Mouse (Mus musculus): ENCODE data around the gene Ankrd28.

DNA sequence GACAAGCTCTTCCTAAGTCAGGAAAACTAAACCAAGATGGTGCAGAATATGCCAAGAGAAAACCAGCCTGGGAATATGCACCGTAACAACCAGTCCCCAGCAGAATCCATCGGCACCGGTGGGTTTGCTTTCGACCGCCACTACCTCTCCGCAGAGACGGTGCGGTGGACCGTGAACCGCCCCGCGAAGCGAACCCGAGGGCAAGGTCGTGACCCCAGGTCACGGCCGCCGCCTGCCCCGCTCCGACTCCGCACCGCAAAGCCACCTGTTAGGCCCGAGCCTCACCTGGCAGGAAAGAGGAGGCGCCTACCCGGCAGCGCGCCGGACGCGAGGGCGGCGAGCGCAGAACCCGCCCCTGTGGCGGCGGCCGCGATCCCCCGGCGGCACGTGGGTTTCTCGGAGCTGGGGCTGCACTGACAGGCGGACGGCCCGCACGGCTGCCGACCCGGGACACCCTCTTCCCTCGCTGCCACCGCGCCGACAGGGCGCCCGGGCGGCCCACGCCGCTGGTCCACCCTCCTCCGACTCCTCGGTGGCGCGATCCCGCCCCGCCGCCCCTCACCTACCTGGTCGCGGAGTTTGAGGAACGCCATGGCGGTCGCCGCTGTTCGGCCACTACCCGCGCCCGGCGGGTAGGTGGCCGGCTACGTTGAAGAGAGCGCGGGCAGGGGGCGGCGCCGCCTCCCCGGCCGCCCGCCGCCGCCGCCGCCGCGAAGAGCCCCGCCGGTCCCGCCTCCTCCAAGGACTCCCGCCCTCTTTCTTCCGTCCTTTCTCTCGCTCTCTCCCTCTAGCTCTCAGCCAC lies 489 bp downstream of the Ankrd28 start:
- TF ChIP-seq CTCF (IDR thresholded peaks at IDR 0.05; ENCODE audit: low read depth) = no peak
- no peak for TF ChIP-seq EP300 (IDR thresholded peaks at IDR 0.05; ENCODE audit: low read depth)

Measured in liver, postnatal 0 days (tissue).